Mouse (Mus musculus) testis, adult 2 months (tissue): Measurements from ENCODE around the gene Tmem202.

Source experiments
- CTCF ChIP-seq: fragments of 200-500 bp; IDR thresholded peaks from 2 replicates; pipeline ENCODE4 v1.5.1; 2012; ENCODE audit warnings: low read depth, mild to moderate bottlenecking, inconsistent platforms, low read length, moderate library complexity; ENCODE audit not compliant: control insufficient read depth, insufficient read depth, insufficient replicate concordance
- POLR2A ChIP-seq: fragments of 200-500 bp; IDR thresholded peaks from 2 replicates; pipeline ENCODE4 v1.6.1; 2012; ENCODE audit warnings: low read depth, mild to moderate bottlenecking, inconsistent platforms, low read length, moderate library complexity; ENCODE audit not compliant: control insufficient read depth

- no peak for TF ChIP-seq CTCF
- peak; percentile 89; the same call in 1 of the 2 replicates for TF ChIP-seq POLR2A
Measured at GRCm38 (mm10) chr9:59577844-59578504, 38.3 kb upstream of the Tmem202 start, which contains the start of gene Celf6.
